Mouse (Mus musculus): ENCODE measurements around the gene Ebf4. TPM values are rescaled to one million over a fixed set of nuclear protein-coding genes. Genes with fewer than 3 reads are reported as not detected.
A peak's percentile ranks its signal among the peaks of the same experiment; 100 is the strongest.

Ebf4 gene
- total RNA-seq, 2 experiments from 2014 or later, result 11.3 to 11.8 TPM

DNA sequence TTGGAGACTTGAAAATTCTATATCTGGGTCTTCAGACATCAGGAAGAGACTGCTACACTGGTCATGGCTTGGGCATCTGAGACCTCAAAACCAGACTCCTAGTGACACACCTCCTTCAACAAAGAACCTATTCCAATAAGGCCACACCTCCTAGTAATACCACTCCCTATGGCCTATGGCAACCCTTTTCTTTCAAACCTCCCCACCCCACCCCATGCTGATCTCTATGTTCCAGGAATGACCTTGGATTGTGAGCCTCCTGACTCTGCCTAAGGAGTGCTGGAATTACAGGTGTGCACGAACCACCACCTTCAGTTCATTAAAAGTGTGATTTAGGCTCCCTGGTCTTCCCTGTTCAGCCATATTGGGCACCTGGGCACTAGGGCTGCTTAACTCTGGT lies 105.1 kb downstream of the Ebf4 start:
- no peak for DNase-seq (ENCODE audit: low spot score in 2 of 2)
- H3K27ac ChIP-seq, result no peak overlapping the region
- no peak overlapping the region for H3K4me3 ChIP-seq
- TF ChIP-seq CTCF (conservative IDR thresholded peaks at IDR 0.05), result no peak

DNA sequence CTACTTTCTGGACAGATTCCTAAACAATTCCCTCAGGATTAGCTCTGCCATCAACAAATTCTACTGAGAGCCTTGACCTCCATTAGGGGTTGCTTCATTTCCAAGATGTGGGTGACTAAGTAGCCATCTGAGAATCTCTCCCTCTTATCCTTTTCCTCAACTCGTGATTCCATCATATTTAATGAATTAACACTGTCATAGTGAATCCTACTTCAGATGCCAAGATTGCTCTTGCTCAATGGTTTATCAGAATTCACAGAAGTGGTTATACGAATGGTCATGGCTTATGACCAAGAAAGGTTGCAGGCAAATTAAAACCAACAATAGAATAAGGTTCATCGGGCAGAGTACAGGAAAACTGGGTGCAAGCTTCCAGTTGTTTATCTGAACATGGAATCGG lies 106.9 kb downstream of the Ebf4 start:
- no peak for DNase-seq (ENCODE audit: low spot score in 2 of 2)
- TF ChIP-seq CTCF (conservative IDR thresholded peaks at IDR 0.05), result no peak
- no peak overlapping the region for H3K4me3 ChIP-seq
- no peak overlapping the region for H3K27ac ChIP-seq

DNA sequence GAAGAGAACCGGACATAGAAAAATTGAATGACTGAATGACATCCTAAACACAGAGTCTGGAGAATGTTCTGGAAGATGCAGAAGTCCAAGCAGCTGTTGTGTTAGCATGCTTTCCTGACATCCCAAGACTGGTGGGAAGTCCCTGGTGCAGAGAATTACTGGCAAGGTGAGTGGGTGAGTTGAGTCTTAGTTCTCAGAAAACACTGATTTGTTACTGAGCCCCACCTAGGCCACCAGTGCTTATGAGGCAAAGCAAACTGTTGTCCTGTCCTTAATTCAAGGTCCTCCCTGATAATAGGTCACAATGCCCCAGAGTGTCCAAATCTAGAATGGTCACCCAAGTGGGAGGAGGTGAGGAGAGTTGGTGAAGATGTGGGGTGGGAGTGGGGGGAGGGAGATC lies 110.0 kb downstream of the Ebf4 start, which contains the start of the genes Gm28372 and 1700020A23Rik:
Gene Gm28372, plus strand, starts transcription at position 301 of the 400 bp plus-strand sequence.
Gene 1700020A23Rik, plus strand, starts transcription at position 321 of the 400 bp plus-strand sequence.
- Histone ChIP-seq H3K27ac (no peak within 1 kb of the TSS), H3K4me3 (no peak within 1 kb of the TSS)
- no peak for DNase-seq (ENCODE audit: low spot score in 2 of 2)
- TF ChIP-seq CTCF (conservative IDR thresholded peaks at IDR 0.05), result no peak

DNA sequence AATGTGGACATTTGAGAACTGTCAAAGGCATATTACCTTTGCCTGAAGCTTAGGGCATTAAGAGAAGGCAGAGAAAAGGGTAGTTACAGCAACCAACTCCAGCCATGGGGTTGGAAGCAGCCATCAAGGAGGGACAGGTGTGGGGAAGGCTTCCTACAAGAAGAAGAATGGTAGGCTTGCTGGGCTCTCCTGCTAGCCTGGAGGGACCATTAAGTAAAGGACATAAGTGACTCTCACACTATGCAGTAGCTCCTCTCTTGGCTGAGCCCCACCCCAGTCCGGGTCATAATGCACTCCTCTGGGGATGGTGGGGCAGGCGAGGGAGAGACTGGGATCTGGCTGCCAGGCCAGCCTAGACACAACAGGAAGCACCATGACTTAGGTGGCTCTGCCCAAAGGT lies 111.2 kb downstream of the Ebf4 start, which contains the start of gene Tmem239:
Gene Tmem239, plus strand, starts transcription at position 301 of the 400 bp plus-strand sequence.
- DNase-seq (ENCODE audit: low spot score in 2 of 2), result no peak
- H3K4me3 ChIP-seq, result no peak within 1 kb of the TSS
- no peak within 1 kb of the TSS for H3K27ac ChIP-seq
- TF ChIP-seq CTCF (conservative IDR thresholded peaks at IDR 0.05), result no peak

DNA sequence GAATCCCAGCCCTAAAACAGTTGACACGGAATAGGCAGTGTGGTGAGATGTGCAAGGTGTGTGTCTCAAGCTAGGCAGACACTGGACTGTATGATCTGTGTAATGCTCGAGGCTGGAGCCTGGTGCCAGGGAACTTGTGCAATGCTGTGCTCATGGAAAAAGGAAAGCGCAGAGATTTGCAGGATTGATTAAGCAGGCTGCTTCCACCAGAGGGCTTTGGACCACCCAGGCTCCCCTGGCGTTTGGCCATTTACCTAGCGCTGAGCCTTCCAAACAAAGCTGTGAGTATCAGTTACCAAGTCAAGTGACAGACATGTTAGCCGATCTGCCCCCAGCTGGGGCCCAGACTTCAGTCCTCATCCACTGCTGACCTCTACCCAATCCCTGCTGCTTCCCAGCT lies 113.2 kb downstream of the Ebf4 start:
- Histone ChIP-seq H3K27ac (no peak overlapping the region), H3K4me3 (no peak overlapping the region)
- no peak for TF ChIP-seq CTCF (conservative IDR thresholded peaks at IDR 0.05)
- no peak for DNase-seq (ENCODE audit: low spot score in 2 of 2)

DNA sequence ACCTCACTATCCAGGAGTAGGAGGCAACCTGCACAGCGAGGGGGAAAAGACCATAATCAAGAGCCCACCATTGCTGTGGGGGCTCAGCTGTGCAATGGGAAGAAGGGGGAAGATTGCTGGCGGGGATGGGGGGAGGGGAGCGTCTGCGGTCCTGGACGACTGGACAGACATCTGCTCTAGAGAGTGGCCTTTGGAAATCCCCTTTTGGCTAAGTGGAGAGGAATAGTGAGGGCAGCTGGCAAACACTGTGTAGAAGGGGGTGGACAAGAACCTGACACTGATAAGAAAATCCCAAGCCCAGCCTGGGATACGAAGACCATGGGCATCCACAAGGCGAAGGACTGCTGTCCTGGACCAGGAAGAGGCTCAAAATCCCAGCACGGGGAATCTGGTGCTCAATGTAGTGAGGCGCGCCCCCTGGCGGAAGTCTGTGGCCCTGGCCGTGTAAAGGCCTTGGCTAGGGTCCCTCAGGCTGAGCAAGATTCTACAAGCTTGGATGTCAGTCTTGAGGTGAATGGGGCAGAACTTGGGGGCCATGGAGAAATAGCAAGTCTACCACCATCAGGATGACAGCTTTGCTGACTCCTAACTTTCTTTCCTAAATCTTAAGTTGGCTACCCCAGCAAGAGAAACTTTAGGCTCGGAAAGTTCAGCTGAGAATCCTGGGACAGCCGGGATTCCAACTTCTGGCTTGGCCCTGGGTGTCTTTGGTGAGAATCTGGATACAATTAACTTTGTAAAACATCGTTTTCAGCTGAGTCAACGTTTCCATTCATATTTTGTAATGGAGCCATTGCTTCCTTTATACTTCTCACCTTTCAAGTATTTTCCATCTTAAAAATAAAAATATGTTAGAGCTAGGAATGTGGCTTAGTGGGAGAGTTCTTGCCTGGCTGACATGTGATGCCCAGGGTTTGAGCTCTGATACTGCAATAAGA lies 116.9 kb downstream of the Ebf4 start:
- peak; percentile 70 to 89 for DNase-seq (ENCODE audit: low spot score in 2 of 2)
- Histone ChIP-seq H3K4me3 (no peak overlapping the region), H3K27ac (no peak overlapping the region)
- peak; percentile 99 for TF ChIP-seq CTCF (conservative IDR thresholded peaks at IDR 0.05)

DNA sequence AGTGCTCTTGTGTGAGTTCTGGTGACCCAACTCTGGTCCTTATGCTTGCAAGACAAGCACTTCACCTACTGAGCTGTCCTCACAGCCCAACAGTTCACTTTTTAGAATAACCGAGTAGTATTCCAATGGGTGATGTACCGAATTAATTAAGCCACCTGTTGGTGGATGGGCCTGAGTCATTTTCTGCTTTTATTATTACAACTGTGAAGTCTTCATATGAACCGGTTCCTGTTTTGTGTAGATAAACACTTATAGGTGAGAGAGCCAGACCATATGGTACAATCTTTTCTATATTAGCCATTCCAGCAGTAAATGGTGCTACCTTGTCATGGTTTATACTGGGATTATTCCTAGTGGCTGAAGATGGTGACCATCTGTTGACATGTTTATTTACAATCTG lies 117.8 kb downstream of the Ebf4 start:
- no peak for TF ChIP-seq CTCF (conservative IDR thresholded peaks at IDR 0.05)
- Histone ChIP-seq H3K27ac (no peak overlapping the region), H3K4me3 (no peak overlapping the region)
- no peak for DNase-seq (ENCODE audit: low spot score in 2 of 2)

DNA sequence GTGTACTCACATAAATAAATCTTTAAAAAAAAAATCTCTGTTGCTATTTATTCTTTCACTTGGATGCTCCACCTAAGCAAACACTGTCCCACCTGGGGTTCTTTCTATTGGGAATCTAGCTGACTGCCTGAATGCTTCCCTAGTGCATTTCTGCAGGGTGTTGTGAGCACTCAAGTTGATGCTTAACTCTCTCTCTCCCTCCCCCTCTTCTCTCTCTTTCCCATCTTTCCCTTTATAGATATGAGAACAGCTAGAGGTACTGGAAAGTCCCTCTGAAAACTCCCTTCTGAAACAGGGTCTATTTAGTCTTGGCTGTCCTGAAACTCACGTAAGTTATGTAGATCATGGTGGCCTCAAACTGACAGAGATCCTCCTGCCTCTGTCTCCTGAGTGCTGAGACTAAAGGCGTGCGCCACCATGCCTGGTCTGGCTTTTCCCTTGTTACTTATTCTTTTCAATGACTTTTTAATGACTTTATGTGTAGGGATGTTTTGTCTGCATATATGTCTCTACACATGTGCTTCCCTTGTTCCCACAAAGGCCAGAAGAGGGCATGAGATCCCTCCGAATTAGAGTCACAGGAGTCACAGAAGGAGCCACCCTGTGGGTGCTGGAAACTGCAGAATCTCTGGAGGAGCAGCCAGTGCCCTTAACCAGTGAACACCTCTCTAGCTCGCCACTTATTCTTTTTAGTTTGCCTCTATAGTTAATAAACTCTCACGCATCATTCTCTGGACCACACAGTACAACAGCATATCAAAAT lies 119.3 kb downstream of the Ebf4 start:
- no peak overlapping the region for H3K4me3 ChIP-seq
- H3K27ac ChIP-seq, result no peak overlapping the region
- peak; percentile 45 for TF ChIP-seq CTCF (conservative IDR thresholded peaks at IDR 0.05)
- no peak for DNase-seq (ENCODE audit: low spot score in 2 of 2)

Other genes starting within 250 kb of the Ebf4 start
- gene Tgm6, start 182.8 kb upstream of the Ebf4 start, total RNA-seq (2021), result under 1 TPM; 0.22 to 0.28 TPM
- 100 to 1,000 TPM; 111 to 112 TPM for gene Snrpb, start 115.8 kb upstream of the Ebf4 start, total RNA-seq (2021)
- under 1 TPM in 1 of 2 experiments, not detected in 1; 0.13 TPM for gene Tmc2, start 100.0 kb upstream of the Ebf4 start, total RNA-seq (2021)
- 100 to 1,000 TPM; 146 to 167 TPM for gene Nop56, start 20.7 kb upstream of the Ebf4 start, total RNA-seq (2021)
- gene Idh3b, start 10.6 kb upstream of the Ebf4 start, total RNA-seq (2021), result 100 to 1,000 TPM; 314 to 335 TPM
- 1 to 10 TPM; 6.6 to 7.5 TPM for gene Cpxm1, start 102.4 kb downstream of the Ebf4 start, total RNA-seq (2021)
- gene Gm28372, start 110.1 kb downstream of the Ebf4 start, total RNA-seq (2021), result not detected
- not detected for gene 1700020A23Rik, start 110.1 kb downstream of the Ebf4 start, total RNA-seq (2021)
- not detected for gene Tmem239, start 111.3 kb downstream of the Ebf4 start, total RNA-seq (2021)
- 100 to 1,000 TPM in 1 of 2 experiments, 10 to 100 TPM in 1; 91.3 to 104 TPM for gene Vps16, start 129.2 kb downstream of the Ebf4 start, total RNA-seq (2021)
- 10 to 100 TPM; 23.0 to 27.3 TPM for gene Pced1a, start 129.5 kb downstream of the Ebf4 start, total RNA-seq (2021)
- gene Ptpra, start 155.1 kb downstream of the Ebf4 start, total RNA-seq (2021), result 100 to 1,000 TPM; 326 to 341 TPM